ENCODE assay signal across 20 mouse cellular contexts in the genomic region with DNA sequence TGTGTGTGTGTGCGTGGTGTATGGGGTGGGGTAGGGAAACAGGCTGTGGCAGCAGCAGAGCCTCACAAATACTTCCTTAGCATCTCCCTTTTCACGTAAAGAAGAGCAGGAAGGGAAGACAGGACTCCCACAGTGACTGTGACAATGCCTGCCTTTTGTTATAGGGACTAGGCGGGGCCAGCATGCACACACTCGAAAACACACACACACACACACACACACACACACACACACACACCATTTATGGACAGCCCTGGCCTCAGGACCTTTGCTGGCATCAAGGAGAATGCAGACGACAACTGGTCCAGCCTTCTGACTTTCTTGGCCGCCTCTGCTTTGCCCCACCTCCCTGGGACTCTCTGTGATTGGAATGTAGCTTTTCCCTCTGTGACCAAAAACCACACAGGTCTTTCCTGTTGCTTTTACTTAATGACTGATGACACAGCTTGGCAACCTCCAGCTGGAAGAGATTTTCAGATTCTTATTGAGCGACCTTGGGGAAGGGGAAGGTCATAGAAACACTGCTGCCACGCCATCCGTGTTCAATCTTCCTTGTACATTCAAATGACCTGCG. TPM values are rescaled to one million over a fixed set of nuclear protein-coding genes. Genes with fewer than 3 reads are reported as not detected.
DNase-seq lines count a peak whose midpoint lies in the region; ATAC-seq lines count a peak whose summit lies in the region.
"Had no signal": no experiment of that assay in that cellular context is flagged by ENCODE, and none has a peak within 500 bp of the region (broad histone marks: within the 10 kb centered on the region; RNA-seq: fewer than 3 reads in every experiment).

No protein-coding gene starts in this region.

- H3K36me3 ChIP-seq in hindbrain, embryonic 16.5 days (ENCODE audit: control insufficient read depth, insufficient read depth, low read length), result peaks cover 2% of the 10 kb centered on the region; the same call in 1 of the 2 replicates
- no peaks in the 10 kb centered on the region for H3K36me3 ChIP-seq in hindbrain, embryonic 10.5 days
- H3K36me3 ChIP-seq in embryonic facial prominence, embryonic 14.5 days (ENCODE audit: control insufficient read depth, insufficient read depth, low read length), result no peaks in the 10 kb centered on the region
- H3K36me3 ChIP-seq: embryonic facial prominence, embryonic 15.5 days had no signal

- no peaks in the 10 kb centered on the region for H3K27me3 ChIP-seq in hindbrain, embryonic 16.5 days (replicated peaks; ENCODE audit: control insufficient read depth, insufficient read depth, low read length)
- no peaks in the 10 kb centered on the region for H3K27me3 ChIP-seq in hindbrain, embryonic 10.5 days (ENCODE audit: insufficient read depth, poor library complexity, severe bottlenecking)
- no peaks in the 10 kb centered on the region for H3K27me3 ChIP-seq in embryonic facial prominence, embryonic 14.5 days (replicated peaks; ENCODE audit: control insufficient read depth, insufficient read depth, low read length)
- H3K27me3 ChIP-seq: embryonic facial prominence, embryonic 15.5 days had no signal

- no peak overlapping the region for H3K27ac ChIP-seq in hindbrain, embryonic 16.5 days (ENCODE audit: low read depth, low read length)
- no peak overlapping the region for H3K27ac ChIP-seq in hindbrain, embryonic 10.5 days
- no peak overlapping the region for H3K27ac ChIP-seq in embryonic facial prominence, embryonic 14.5 days (replicated peaks; ENCODE audit: low read depth, low read length)
- H3K27ac ChIP-seq: embryonic facial prominence, embryonic 15.5 days; layer of hippocampus, adult 2 months had no signal

- DNase-seq in hindbrain, embryonic 10.5 days (ENCODE audit: low spot score), result no peak
- peak; percentile 54 for DNase-seq in ES-CJ7 (ENCODE audit: low read depth, low spot score)
- peak; percentile 24 for DNase-seq in embryonic facial prominence, embryonic 14.5 days (ENCODE audit: low spot score)
- peak; percentile 22 to 37 for DNase-seq in kidney, postnatal 36 days
- no peak for DNase-seq in right cerebral cortex, postnatal 10 days (ENCODE audit: low spot score in 2 of 2)
- no peak for DNase-seq in right cerebral cortex, postnatal 36 days (ENCODE audit: low spot score in 2 of 2)
- no peak for DNase-seq in urinary bladder, adult 2 months (ENCODE audit: low spot score)
- DNase-seq: cerebellum, adult 9-11 months; forebrain, postnatal 0 days; gastrocnemius, postnatal 14 days; lung, postnatal 4 days; thymus, postnatal 25 days had no signal

- H3K9me3 ChIP-seq in hindbrain, embryonic 16.5 days (ENCODE audit: control insufficient read depth, low read length), result no peaks in the 10 kb centered on the region
- no peaks in the 10 kb centered on the region for H3K9me3 ChIP-seq in hindbrain, embryonic 10.5 days
- no peaks in the 10 kb centered on the region for H3K9me3 ChIP-seq in embryonic facial prominence, embryonic 14.5 days (ENCODE audit: control insufficient read depth, low read length)
- H3K9me3 ChIP-seq: embryonic facial prominence, embryonic 15.5 days had no signal

- no peaks in the 10 kb centered on the region for H3K4me1 ChIP-seq in hindbrain, embryonic 16.5 days (ENCODE audit: control insufficient read depth, insufficient read depth, low read depth, low read length)
- H3K4me1 ChIP-seq in hindbrain, embryonic 10.5 days (replicated peaks), result peaks cover 15% of the 10 kb centered on the region; the same call in 1 of the 2 replicates
- H3K4me1 ChIP-seq in embryonic facial prominence, embryonic 14.5 days (ENCODE audit: control insufficient read depth, insufficient read depth, low read length), result no peaks in the 10 kb centered on the region

- ATAC-seq in hindbrain, embryonic 16.5 days, result 0 out of 2 replicates have a peak, but pooled peaks have one; percentile 29
- 0 out of 2 replicates have a peak, but pooled peaks have one; percentile 18 for ATAC-seq in embryonic facial prominence, embryonic 14.5 days (ENCODE audit: low read depth)
- ATAC-seq: forebrain, postnatal 0 days had no signal

- no peak overlapping the region for H3K9ac ChIP-seq in hindbrain, embryonic 16.5 days (ENCODE audit: low read depth, low read length)
- 0 out of 2 replicates have a peak overlapping the region, but pooled peaks have one; percentile 8 for H3K9ac ChIP-seq in embryonic facial prominence, embryonic 14.5 days (ENCODE audit: low read depth, low read length)
- H3K9ac ChIP-seq: embryonic facial prominence, embryonic 15.5 days; forebrain, postnatal 0 days had no signal

- no peak overlapping the region for H3K4me3 ChIP-seq in hindbrain, embryonic 16.5 days (ENCODE audit: low read length)
- H3K4me3 ChIP-seq in hindbrain, embryonic 10.5 days, result no peak overlapping the region
- no peak overlapping the region for H3K4me3 ChIP-seq in embryonic facial prominence, embryonic 14.5 days (ENCODE audit: low read depth, low read length)
- H3K4me3 ChIP-seq: embryonic facial prominence, embryonic 15.5 days; layer of hippocampus, adult 2 months had no signal

- H3K4me2 ChIP-seq in hindbrain, embryonic 16.5 days (ENCODE audit: low read length), result no peak overlapping the region
- H3K4me2 ChIP-seq in embryonic facial prominence, embryonic 14.5 days (ENCODE audit: low read depth, low read length), result no peak overlapping the region
- H3K4me2 ChIP-seq: embryonic facial prominence, embryonic 15.5 days had no signal

- 50% methylated on average over 10 of the region's 10 CpGs for WGBS in hindbrain, embryonic 16.5 days
- WGBS in hindbrain, embryonic 10.5 days, result 42% methylated on average over 10 of the region's 10 CpGs
- WGBS in embryonic facial prominence, embryonic 14.5 days, result 27% methylated on average over 10 of the region's 10 CpGs

RNA-seq across cellular contexts. Expression of gene Slc46a2, which starts 7.1 kb away (rescaled TPM):
- 0.06 TPM in 1 of 2 replicates, not detected in the other for polyA plus RNA-seq in hindbrain, embryonic 16.5 days (2015; fragmentation: Nextera tagmentation; extraction: Ambion mirVana)
- not detected in 2 replicates for polyA plus RNA-seq in hindbrain, embryonic 10.5 days (2016; fragmentation: Nextera tagmentation; extraction: Ambion mirVana)
- polyA plus RNA-seq in embryonic facial prominence, embryonic 14.5 days (2014; fragmentation: Nextera tagmentation; extraction: Ambion mirVana), result 0.41 and 0.84 TPM in 2 replicates
- polyA plus RNA-seq in urinary bladder, adult 2 months (2012; rRNA removed), result 0.97 and 1.3 TPM in 2 replicates
- polyA plus RNA-seq: brain, embryonic 14.5 days; liver, adult 2 months had no signal

RNA-seq across cellular contexts. Expression of gene Mup4, which starts 52.8 kb away (rescaled TPM):
- not detected in 2 replicates for polyA plus RNA-seq in hindbrain, embryonic 16.5 days (2015; fragmentation: Nextera tagmentation; extraction: Ambion mirVana)
- not detected in 2 replicates for polyA plus RNA-seq in hindbrain, embryonic 10.5 days (2016; fragmentation: Nextera tagmentation; extraction: Ambion mirVana)
- polyA plus RNA-seq in embryonic facial prominence, embryonic 14.5 days (2014; fragmentation: Nextera tagmentation; extraction: Ambion mirVana), result not detected in 2 replicates
- polyA plus RNA-seq in urinary bladder, adult 2 months (2012; rRNA removed), result not detected in 2 replicates
- polyA plus RNA-seq: brain, embryonic 14.5 days; embryonic facial prominence, embryonic 15.5 days; forebrain, postnatal 0 days; heart, embryonic 14.5 days; liver, adult 2 months; midbrain, postnatal 0 days; neural tube, embryonic 14.5 days had no signal

RNA-seq across cellular contexts. Expression of gene Mup6, which starts 56.4 kb away (rescaled TPM):
- polyA plus RNA-seq in hindbrain, embryonic 16.5 days (2015; fragmentation: Nextera tagmentation; extraction: Ambion mirVana), result 0.26 TPM in 1 of 2 replicates, not detected in the other
- 0.70 TPM in 1 of 2 replicates, not detected in the other for polyA plus RNA-seq in hindbrain, embryonic 10.5 days (2016; fragmentation: Nextera tagmentation; extraction: Ambion mirVana)
- polyA plus RNA-seq in embryonic facial prominence, embryonic 14.5 days (2014; fragmentation: Nextera tagmentation; extraction: Ambion mirVana), result not detected in 2 replicates
- not detected in 2 replicates for polyA plus RNA-seq in urinary bladder, adult 2 months (2012; rRNA removed)
- polyA plus RNA-seq: brain, embryonic 14.5 days; embryonic facial prominence, embryonic 15.5 days; forebrain, postnatal 0 days; heart, embryonic 14.5 days; liver, adult 2 months; neural tube, embryonic 14.5 days had no signal

Comparison
In these comparisons a context has a peak if more than half of its experiments do, and no peak if none do; other contexts are left out.
1. DNase-seq: peak in ES-CJ7 (single experiment), embryonic facial prominence, embryonic 14.5 days (single experiment) and kidney, postnatal 36 days (2 of 2); none in hindbrain, embryonic 10.5 days (single experiment), right cerebral cortex, postnatal 10 days (0 of 2), right cerebral cortex, postnatal 36 days (0 of 2) and urinary bladder, adult 2 months (single experiment).